Mouse (Mus musculus): ENCODE data around the gene Spryd3.

DNA sequence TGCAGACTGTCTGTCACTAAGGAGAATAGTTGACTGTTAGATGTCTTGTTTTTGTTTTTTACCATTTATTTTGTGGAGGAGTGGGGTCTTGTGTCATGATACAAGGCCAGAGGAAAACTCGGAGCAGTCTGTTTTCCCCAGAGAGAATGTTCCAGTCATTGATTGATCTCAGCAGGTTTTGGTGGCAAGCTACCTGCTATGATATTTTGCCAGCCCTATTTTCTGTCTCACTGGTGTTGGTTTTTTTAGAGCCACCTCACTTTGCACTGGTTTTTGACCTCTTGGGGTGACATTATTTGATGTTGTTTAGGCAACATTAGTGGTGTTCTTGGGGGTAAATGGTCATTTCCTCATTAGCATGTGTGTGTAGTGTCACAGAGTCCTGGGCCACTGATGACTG is 44.3 kb downstream of the Spryd3 start:
- no peak for TF ChIP-seq FOSL1 (IDR thresholded peaks at IDR 0.05; ENCODE audit: insufficient read depth, low read length, poor library complexity, severe bottlenecking)
- TF ChIP-seq MAX (IDR thresholded peaks at IDR 0.05) = no peak

Measured in C2C12 (cell line).